Mouse (Mus musculus) MEL (cell line): ENCODE results near the gene Gpbar1. TPM values are rescaled to one million over a fixed set of nuclear protein-coding genes. Genes with fewer than 3 reads are reported as not detected.

Source experiments
- DNase-seq: peaks from one replicate; pipeline ENCODE4 v3.0.0; 2011; ENCODE audit warnings: low read depth, low spot score
- H3K27ac ChIP-seq: 2 replicates; pipeline ENCODE4 v1.5.1; 2012; ENCODE audit warnings: low read depth, mild to moderate bottlenecking, control low read depth, low read length, moderate library complexity; ENCODE audit not compliant: control insufficient read depth
- H3K27me3 ChIP-seq, 2 experiments: fragments of 150-350 bp in 1 of 2; sonication (generic) in 1 of 2; 2 replicates each; pipeline ENCODE4 v1.6.1; 2012; ENCODE audit warnings: low read length in 2 of 2, mild to moderate bottlenecking in 2 of 2, improper control_type of control experiment in 1 of 2, moderate library complexity in 1 of 2; ENCODE audit not compliant: insufficient read depth in 2 of 2, control insufficient read depth in 1 of 2
- H3K36me3 ChIP-seq, 2 experiments: 2 replicates each; pipeline ENCODE4 v1.6.1; 2012 to 2014; ENCODE audit warnings: low read length in 2 of 2, improper control_type of control experiment in 1 of 2, inconsistent platforms in 1 of 2, mild to moderate bottlenecking in 1 of 2; ENCODE audit not compliant: insufficient read depth in 2 of 2, control insufficient read depth in 1 of 2
- H3K4me1 ChIP-seq, 2 experiments: fragments of 150-350 bp in 1 of 2; sonication (generic) in 1 of 2; 2 replicates each; pipeline ENCODE4 v1.6.1; 2012; ENCODE audit warnings: low read length in 2 of 2, improper control_type of control experiment in 1 of 2, mild to moderate bottlenecking in 1 of 2; ENCODE audit not compliant: insufficient read depth in 2 of 2, control insufficient read depth in 1 of 2
- H3K4me3 ChIP-seq, 2 experiments: fragments of 150-350 bp in 1 of 2; sonication (generic) in 1 of 2; 2 replicates each; pipeline ENCODE4 v1.5.1; 2012; ENCODE audit warnings: low read depth in 2 of 2, low read length in 2 of 2, mild to moderate bottlenecking in 2 of 2, moderate library complexity in 2 of 2, control low read depth in 1 of 2, improper control_type of control experiment in 1 of 2; ENCODE audit not compliant: control insufficient read depth in 1 of 2, insufficient read depth in 1 of 2
- H3K79me2 ChIP-seq: 2 replicates; pipeline ENCODE4 v1.6.1; 2012; ENCODE audit warnings: mild to moderate bottlenecking, low read length, moderate library complexity; ENCODE audit not compliant: control insufficient read depth, poor library complexity, insufficient read depth
- H3K9ac ChIP-seq: 2 replicates; pipeline ENCODE4 v1.6.1; 2012; ENCODE audit warnings: low read depth, mild to moderate bottlenecking, control low read depth, low read length, moderate library complexity; ENCODE audit not compliant: control insufficient read depth, poor library complexity, severe bottlenecking
- H3K9me3 ChIP-seq: fragments of 150-350 bp; sonication (generic); replicated peaks from 2 replicates; pipeline ENCODE4 v1.6.1; 2012; ENCODE audit warnings: mild to moderate bottlenecking, low read length, improper control_type of control experiment, moderate library complexity; ENCODE audit not compliant: insufficient read depth
- CHD1 ChIP-seq: IDR thresholded peaks from 2 replicates; pipeline ENCODE4 v1.6.1; 2012; ENCODE audit warnings: low read depth, mild to moderate bottlenecking, inconsistent platforms, low read length, improper control_type of control experiment
- CHD2 ChIP-seq: IDR thresholded peaks from 2 replicates; pipeline ENCODE4 v1.6.1; 2011; ENCODE audit warnings: low read length, improper control_type of control experiment
- CTCF ChIP-seq, 3 experiments: IDR thresholded peaks in 2 of 3; conservative IDR thresholded peaks in 1 of 3; 2 replicates each; pipeline ENCODE4 v1.5.1; 2011 to 2012; ENCODE audit warnings: low read length in 3 of 3, low read depth in 2 of 3, mild to moderate bottlenecking in 2 of 3, improper control_type of control experiment in 1 of 3, inconsistent platforms in 1 of 3, mixed read lengths in 1 of 3, moderate library complexity in 1 of 3; ENCODE audit not compliant: control insufficient read depth in 1 of 3, insufficient read depth in 1 of 3, poor library complexity in 1 of 3, severe bottlenecking in 1 of 3
- E2F4 ChIP-seq: IDR thresholded peaks from 2 replicates; pipeline ENCODE4 v1.6.1; 2011; ENCODE audit warnings: low read depth, low read length, improper control_type of control experiment, borderline replicate concordance
- EP300 ChIP-seq, 2 experiments: IDR thresholded peaks; 2 replicates each; pipeline ENCODE4 v1.6.1; 2011; ENCODE audit warnings: improper control_type of control experiment in 2 of 2, low read length in 2 of 2, low read depth in 1 of 2, mild to moderate bottlenecking in 1 of 2
- GABPA ChIP-seq: IDR thresholded peaks from 2 replicates; pipeline ENCODE4 v1.6.1; 2012; ENCODE audit warnings: low read depth, mild to moderate bottlenecking, inconsistent platforms, low read length, improper control_type of control experiment, moderate library complexity
- JUND ChIP-seq: IDR thresholded peaks from 2 replicates; pipeline ENCODE4 v1.6.1; 2011; ENCODE audit warnings: low read depth, mild to moderate bottlenecking, improper control_type of control experiment, low read length
- KAT2A ChIP-seq: conservative IDR thresholded peaks from 2 replicates; pipeline ENCODE4 v1.6.1; 2012; ENCODE audit warnings: low read depth, low read length, improper control_type of control experiment, inconsistent platforms
- MEF2A ChIP-seq: IDR thresholded peaks from 2 replicates; pipeline ENCODE4 v1.6.1; 2014; ENCODE audit warnings: low read depth, mild to moderate bottlenecking, inconsistent platforms, low read length, improper control_type of control experiment; ENCODE audit not compliant: poor library complexity, insufficient replicate concordance, severe bottlenecking; ENCODE audit errors: extremely low read depth
- MYB ChIP-seq: IDR thresholded peaks from 2 replicates; pipeline ENCODE4 v1.6.1; 2011; ENCODE audit warnings: mild to moderate bottlenecking, low read depth, low read length, improper control_type of control experiment
- NELFE ChIP-seq: IDR thresholded peaks from 2 replicates; pipeline ENCODE4 v1.6.1; 2011; ENCODE audit warnings: low read depth, low read length, improper control_type of control experiment
- NRF1 ChIP-seq: IDR thresholded peaks from 2 replicates; pipeline ENCODE4 v1.6.1; 2014; ENCODE audit warnings: low read depth, mild to moderate bottlenecking, inconsistent platforms, low read length, improper control_type of control experiment, moderate library complexity; ENCODE audit not compliant: poor library complexity, insufficient read depth, severe bottlenecking
- POLR2AphosphoS2 ChIP-seq: IDR thresholded peaks from 2 replicates; pipeline ENCODE4 v1.6.1; 2011; ENCODE audit warnings: low read length, improper control_type of control experiment
- POLR2AphosphoS5 ChIP-seq: IDR thresholded peaks from 2 replicates; pipeline ENCODE4 v1.6.1; 2012; ENCODE audit warnings: low read depth, borderline replicate concordance, mild to moderate bottlenecking, inconsistent platforms, low read length, moderate library complexity, mixed read lengths
- RCOR1 ChIP-seq: IDR thresholded peaks from 2 replicates; pipeline ENCODE4 v1.6.1; 2012; ENCODE audit warnings: low read depth, mild to moderate bottlenecking, inconsistent platforms, low read length, improper control_type of control experiment
- SIN3A ChIP-seq: IDR thresholded peaks from 2 replicates; pipeline ENCODE4 v1.6.1; 2012; ENCODE audit warnings: low read length, improper control_type of control experiment, inconsistent platforms
- SMC3 ChIP-seq: IDR thresholded peaks from 2 replicates; pipeline ENCODE4 v1.6.1; 2011; ENCODE audit warnings: low read depth, low read length, improper control_type of control experiment
- TAL1 ChIP-seq: IDR thresholded peaks from 2 replicates; pipeline ENCODE4 v1.6.1; 2012; ENCODE audit warnings: mild to moderate bottlenecking, inconsistent platforms, low read length, moderate library complexity, mixed read lengths
- TBP ChIP-seq: IDR thresholded peaks from 2 replicates; pipeline ENCODE4 v1.8.0; 2011; ENCODE audit warnings: low read depth, low read length, improper control_type of control experiment
- TCF12 ChIP-seq: IDR thresholded peaks from 2 replicates; pipeline ENCODE4 v1.6.1; 2014; ENCODE audit warnings: low read depth, mild to moderate bottlenecking, inconsistent platforms, low read length, improper control_type of control experiment, moderate library complexity
- UBTF ChIP-seq: IDR thresholded peaks from 2 replicates; pipeline ENCODE4 v1.6.1; 2012; ENCODE audit warnings: low read depth, mild to moderate bottlenecking, inconsistent platforms, low read length, improper control_type of control experiment, moderate library complexity, borderline replicate concordance; ENCODE audit not compliant: insufficient read depth
- ZNF384 ChIP-seq: IDR thresholded peaks from 2 replicates; pipeline ENCODE4 v1.6.1; 2012; ENCODE audit warnings: low read depth, mild to moderate bottlenecking, inconsistent platforms, low read length, improper control_type of control experiment
- polyA plus RNA-seq, 2 experiments: library from polyadenylated mRNA; stranded (reverse) in 1 of 2; unstranded in 1 of 2; fragments of >175 nt in 1 of 2; fragments of >200 nt in 1 of 2; gene quantifications; 2 replicates each; pipeline versions ENCODE4 v1.2.1 to v1.2.4; 2012; ENCODE audit warnings: low replicate concordance in 2 of 2, low read depth in 1 of 2; ENCODE audit not compliant: insufficient read length in 2 of 2, insufficient read depth in 1 of 2, missing spikeins in 1 of 2
- total RNA-seq: library from RNA; depleted of rRNA; stranded (reverse); fragments of 300-350 nt; gene quantifications from 2 replicates; pipeline ENCODE4 v1.2.3, GENCODE M21; 2012

The Gpbar1 gene
- total and polyA plus RNA-seq, 3 experiments, result not detected

DNA sequence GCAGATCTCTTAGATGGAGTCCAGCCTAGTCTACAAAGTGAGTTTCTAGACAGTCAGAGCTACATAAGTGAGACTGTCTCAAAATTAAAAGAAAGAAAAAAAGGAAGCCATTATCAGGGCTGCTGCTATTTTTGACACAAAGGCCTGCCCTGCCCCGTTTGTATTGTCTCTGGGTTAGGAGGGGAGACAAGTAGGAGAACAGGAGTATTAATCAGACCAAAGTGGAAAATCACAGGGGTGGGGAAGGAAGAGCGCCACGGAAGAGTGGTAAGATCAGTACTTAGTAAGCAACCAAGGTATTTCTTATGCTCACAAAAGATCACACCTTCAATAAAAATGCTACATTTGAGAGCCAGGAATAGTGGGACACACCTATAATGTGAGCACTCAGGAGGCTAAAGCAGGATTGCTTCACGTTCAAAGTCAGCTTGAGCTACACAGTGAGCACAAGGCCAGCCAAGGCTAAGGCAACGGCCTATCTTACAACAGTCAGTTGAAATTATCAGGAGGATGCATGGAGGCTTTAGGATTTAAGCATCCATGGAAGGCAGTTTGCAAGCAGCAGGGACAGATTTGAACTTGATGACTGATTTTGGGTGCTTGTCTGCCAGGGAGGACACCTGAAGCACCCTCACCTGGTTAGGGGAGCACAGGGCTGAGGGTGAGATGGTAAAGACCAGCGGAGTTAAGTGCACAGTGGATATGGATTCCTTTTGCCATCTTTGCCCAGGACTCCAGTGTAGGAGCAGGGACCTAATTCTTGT lies 22.2 kb downstream of the Gpbar1 start:
- no peaks in the 10 kb centered on the region for H3K9me3 ChIP-seq
- no peaks in the 10 kb centered on the region for H3K27me3 ChIP-seq
- peaks cover 18% of the 10 kb centered on the region for H3K79me2 ChIP-seq
- peaks cover 0 to 22% of the 10 kb centered on the region in 2 experiments; a peak in 2 of 4 replicates for H3K36me3 ChIP-seq
- no peak overlapping the region for H3K27ac ChIP-seq
- peaks cover 8 to 39% of the 10 kb centered on the region in 2 experiments for H3K4me1 ChIP-seq
- H3K4me3 ChIP-seq, result no peak overlapping the region
- H3K9ac ChIP-seq, result no peak overlapping the region
- DNase-seq, result no peak
- no peak for TF ChIP-seq JUND
- TF ChIP-seq TCF12, result no peak
- no peak for TF ChIP-seq TBP
- TF ChIP-seq SIN3A, result no peak
- TF ChIP-seq CHD1, result no peak
- TF ChIP-seq E2F4, result no peak
- TF ChIP-seq TAL1, result no peak
- TF ChIP-seq MEF2A, result no peak
- TF ChIP-seq SMC3, result no peak
- no peak for TF ChIP-seq EP300 (IDR thresholded peaks at IDR 0.05; ENCODE audit: low read depth in 1 of 2, low read length in 2 of 2)
- TF ChIP-seq CTCF (IDR thresholded peaks at IDR 0.05 in 2 of 3, conservative IDR thresholded peaks at IDR 0.05 in 1 of 3; ENCODE audit: control insufficient read depth in 1 of 3, insufficient read depth in 1 of 3, low read depth in 2 of 3, low read length in 3 of 3, poor library complexity in 1 of 3, severe bottlenecking in 1 of 3), result no peak
- no peak for TF ChIP-seq MYB
- TF ChIP-seq POLR2AphosphoS2, result no peak
- TF ChIP-seq KAT2A, result no peak

DNA sequence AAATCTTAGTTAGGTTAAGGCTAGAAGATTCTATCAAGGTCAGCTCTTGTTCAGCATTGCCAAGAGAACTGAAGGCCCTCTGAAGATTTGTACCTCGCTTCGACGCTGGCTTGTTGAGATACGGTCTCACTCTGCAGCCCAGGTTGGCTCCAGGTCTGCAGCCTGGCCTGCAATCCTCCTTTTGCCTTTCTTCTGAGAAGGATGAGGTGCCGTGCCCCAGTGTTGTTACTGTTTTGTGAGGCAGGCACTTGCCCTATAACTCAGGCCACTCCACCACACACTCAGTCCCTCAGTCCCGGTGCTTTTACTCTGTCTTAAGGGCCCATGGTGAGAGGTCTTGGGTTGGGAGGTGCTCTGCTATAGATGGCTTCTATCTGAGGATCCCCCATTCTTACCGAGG lies 23.9 kb downstream of the Gpbar1 start:
- H3K9ac ChIP-seq, result no peak overlapping the region
- H3K9me3 ChIP-seq, result no peaks in the 10 kb centered on the region
- no peak for DNase-seq
- H3K27me3 ChIP-seq, result no peaks in the 10 kb centered on the region
- H3K79me2 ChIP-seq, result peaks cover 18% of the 10 kb centered on the region
- H3K36me3 ChIP-seq, result peaks cover 0 to 20% of the 10 kb centered on the region in 2 experiments; a peak in 2 of 4 replicates
- H3K4me1 ChIP-seq, result peaks cover 2 to 28% of the 10 kb centered on the region in 2 experiments; a peak in 3 of 4 replicates
- H3K4me3 ChIP-seq, result no peak overlapping the region
- no peak for TF ChIP-seq MYB
- TF ChIP-seq JUND, result no peak
- TF ChIP-seq CHD1, result no peak
- no peak for TF ChIP-seq NELFE
- TF ChIP-seq RCOR1, result no peak
- TF ChIP-seq TCF12, result no peak
- TF ChIP-seq TAL1, result no peak
- TF ChIP-seq TBP, result no peak
- TF ChIP-seq ZNF384, result no peak
- no peak for TF ChIP-seq CHD2
- TF ChIP-seq NRF1, result no peak
- TF ChIP-seq UBTF, result no peak
- no peak for TF ChIP-seq MEF2A
- no peak for TF ChIP-seq POLR2AphosphoS5
- TF ChIP-seq GABPA, result no peak
- no peak for TF ChIP-seq KAT2A
- TF ChIP-seq, all 39 proteins: peak for 0
- no peak overlapping the region for H3K27ac ChIP-seq
